Mouse (Mus musculus): ENCODE data around the gene Nol10.
"Not testable (repeated sequence)": the region's sequence is repeated elsewhere in the genome, so short reads cannot be mapped to it uniquely, and the experiment has no call there.

Gene Nol10

DNA sequence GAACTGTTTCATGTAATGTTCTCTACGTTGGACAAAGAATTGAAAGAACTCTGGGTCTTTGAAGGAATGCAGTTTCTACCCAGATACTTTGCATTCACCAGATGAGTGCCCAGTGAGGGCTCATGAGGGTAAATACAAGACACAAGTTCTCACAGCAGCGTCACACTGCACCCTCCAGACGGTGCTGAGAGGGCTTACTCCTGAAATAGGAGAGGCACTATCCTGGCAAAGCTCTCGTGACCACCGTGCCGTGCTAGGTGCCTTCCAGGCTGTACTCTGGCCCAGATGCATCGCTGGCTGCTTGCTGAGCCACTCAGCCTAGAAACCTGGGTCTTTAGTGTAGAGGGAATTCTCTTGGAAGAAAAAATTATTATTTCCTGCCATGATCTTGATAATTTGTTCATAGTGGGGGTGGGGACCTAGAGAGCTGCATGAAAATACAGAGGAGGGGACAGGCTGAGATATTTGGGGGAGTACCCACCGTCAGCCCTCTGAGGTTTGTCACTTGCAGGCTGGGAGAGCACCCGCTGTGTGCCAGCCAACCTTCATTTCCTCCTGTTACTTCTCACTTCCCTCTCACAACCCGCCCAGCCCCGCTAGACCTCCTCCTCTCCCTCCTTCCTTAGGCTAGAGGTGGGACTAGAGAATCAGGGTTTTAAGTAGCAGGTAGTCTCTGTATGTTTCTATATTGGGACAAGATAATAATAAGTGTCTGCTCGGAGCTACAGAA lies 63.7 kb downstream of the Nol10 start:
- no peak for DNase-seq

GRCm38 (mm10) chr12:17414734-17415133 lies 66.5 kb downstream of the Nol10 start:
- no peak for DNase-seq

DNA sequence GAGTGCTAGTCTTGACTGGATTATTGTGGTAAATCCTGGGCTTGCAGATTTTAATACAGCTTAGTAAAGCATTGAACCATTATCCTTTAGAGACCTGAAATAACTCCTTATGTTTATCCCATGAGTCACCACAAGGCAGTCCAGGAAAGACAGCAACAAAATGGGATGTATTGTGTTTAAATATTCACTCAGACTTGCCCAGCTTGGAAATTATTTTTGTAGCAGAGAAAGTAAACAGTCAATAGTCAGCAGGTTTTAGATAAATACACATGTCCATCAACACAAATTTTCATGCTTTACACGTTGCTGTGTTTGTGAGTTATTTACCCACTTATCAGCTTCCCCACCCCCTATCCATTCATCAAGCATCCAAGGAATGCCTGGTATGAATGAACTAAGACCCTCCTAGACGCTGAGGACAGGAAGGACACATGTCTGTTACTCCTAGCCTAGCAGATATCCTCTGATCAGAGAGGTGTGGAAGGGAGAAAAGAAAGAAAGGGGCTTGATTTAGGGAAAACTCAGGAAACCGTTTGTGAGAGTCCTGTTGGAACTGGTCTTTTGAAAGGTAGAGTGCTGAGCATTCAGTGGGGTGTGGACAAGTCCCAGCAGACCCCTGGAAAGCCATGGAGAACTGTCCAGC lies 72.0 kb downstream of the Nol10 start:
- no peak for DNase-seq

GRCm38 (mm10) chr12:17425254-17426169 lies 77.3 kb downstream of the Nol10 start:
- no peak for DNase-seq

GRCm38 (mm10) chr12:17426735-17427134 lies 78.5 kb downstream of the Nol10 start:
- DNase-seq: no peak

- DNase-seq: no peak
These were observed 82.3 kb downstream of the Nol10 start for GRCm38 (mm10) chr12:17430578-17430977.

- DNase-seq: no peak
These were observed 82.9 kb downstream of the Nol10 start for GRCm38 (mm10) chr12:17431166-17431565.

DNA sequence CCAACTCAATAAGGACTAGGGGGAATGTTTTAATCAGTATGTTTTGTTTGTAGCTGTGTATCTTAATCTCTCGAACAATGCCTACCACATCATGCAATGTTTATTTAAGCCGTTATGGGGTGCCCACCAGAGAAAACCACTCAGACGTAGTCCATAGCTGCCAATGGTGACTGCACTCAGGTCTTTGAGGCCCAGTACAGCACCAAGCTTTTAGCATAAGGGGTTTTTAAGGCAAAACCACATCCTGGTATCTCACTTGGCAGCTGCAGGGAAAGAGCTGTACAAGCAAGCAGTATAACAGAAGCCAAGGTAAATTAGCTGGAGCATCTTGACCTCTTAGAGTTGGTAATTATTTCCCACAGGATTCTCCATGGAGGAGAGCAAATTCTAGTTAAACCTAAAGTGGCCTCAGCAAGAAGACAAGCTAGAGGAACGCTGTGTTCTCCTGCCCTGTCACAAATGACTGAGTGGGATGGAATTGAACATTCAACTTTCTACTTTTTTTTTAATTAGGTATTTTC lies 83.6 kb downstream of the Nol10 start:
- no peak for DNase-seq

- DNase-seq: no peak
These were observed 85.5 kb downstream of the Nol10 start for GRCm38 (mm10) chr12:17433712-17434111.

- no peak for DNase-seq
These were observed 88.2 kb downstream of the Nol10 start for GRCm38 (mm10) chr12:17436471-17436870.

GRCm38 (mm10) chr12:17440251-17440651 lies 92.0 kb downstream of the Nol10 start:
- DNase-seq: no peak

GRCm38 (mm10) chr12:17441495-17441894 lies 93.2 kb downstream of the Nol10 start:
- DNase-seq: no peak

DNA sequence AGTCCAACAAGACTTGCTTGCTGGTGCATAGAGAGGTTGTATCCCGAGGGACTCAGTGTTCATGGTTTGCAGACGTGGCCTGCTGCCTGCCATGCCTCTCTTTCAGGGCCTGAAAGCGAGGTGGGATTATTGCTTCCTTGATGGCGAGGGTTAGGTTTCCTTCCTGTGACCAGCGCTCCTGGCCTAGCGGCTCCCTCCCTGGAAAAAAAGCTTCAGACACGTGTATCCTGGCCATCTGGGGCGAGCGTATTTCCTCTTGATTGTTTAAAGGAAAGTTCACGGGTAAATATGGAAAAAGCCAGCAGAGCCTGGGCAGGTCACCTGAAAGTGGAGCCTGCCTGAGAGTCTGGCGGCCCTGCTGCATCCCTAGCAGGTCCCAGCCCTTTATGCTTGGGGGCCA lies 96.1 kb downstream of the Nol10 start:
- DNase-seq: no peak

DNA sequence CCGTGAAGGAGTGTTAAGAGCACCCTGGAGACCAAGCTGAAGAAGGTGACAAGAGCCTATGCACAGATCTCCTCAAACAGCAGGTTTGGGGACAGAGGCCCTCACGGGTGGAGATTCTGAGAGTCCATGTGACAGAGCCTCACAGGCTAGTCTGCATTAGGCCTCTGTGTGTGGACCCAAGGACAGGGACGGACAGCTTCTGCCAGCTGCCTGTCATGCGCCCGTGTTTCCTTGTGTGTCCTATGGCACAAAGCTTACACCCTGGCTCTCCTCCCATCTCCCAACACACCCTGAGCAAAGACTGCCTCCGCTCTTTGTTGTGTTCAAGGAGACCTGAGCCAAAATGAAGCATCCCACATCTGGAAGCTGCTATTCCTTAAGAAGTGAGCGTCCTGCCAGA lies 97.0 kb downstream of the Nol10 start:
- DNase-seq: no peak

- DNase-seq: no peak
These were observed 100.5 kb downstream of the Nol10 start for GRCm38 (mm10) chr12:17448781-17449180.

GRCm38 (mm10) chr12:17449661-17450091 lies 101.4 kb downstream of the Nol10 start:
- DNase-seq: no peak

DNA sequence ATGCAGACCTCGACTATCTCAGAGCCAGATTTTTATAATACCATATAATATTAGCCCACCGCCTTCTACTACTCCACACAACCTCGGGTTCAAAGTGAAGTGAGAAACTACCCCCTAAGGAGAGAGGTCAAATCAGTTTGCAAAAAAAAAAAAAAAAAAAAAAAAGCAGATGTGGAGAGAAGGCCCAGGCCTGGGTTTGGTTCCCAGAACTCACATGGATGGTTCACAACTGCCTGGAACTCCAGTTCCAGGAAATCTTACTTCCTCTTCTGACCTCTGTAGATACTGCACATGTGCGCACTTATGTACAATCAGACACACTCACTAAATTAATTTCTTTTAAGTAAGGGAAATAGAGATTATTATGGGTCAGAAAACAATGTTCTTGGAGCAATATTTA lies 102.2 kb downstream of the Nol10 start:
- DNase-seq: no peak

GRCm38 (mm10) chr12:17450908-17451307 lies 102.7 kb downstream of the Nol10 start:
- no peak for DNase-seq

DNA sequence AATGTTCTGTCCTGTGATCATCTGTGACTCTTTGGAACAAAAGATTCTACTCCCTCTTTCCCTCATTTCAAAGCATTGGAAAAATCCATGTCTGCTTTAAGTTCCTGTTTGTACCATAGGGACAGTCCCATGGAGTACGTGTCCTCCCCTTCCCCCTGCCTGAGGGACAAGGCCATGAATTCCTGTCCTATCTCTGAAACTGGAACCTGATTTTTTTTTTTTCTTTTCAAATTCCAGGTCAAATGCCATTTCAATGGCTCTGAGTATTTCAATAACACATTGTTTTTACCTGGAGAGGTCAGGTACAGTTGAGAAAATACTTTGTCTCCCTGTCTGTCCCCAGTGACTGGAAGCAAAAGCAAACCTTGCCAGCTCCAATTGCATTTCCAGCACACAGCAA lies 104.0 kb downstream of the Nol10 start:
- no peak for DNase-seq

DNA sequence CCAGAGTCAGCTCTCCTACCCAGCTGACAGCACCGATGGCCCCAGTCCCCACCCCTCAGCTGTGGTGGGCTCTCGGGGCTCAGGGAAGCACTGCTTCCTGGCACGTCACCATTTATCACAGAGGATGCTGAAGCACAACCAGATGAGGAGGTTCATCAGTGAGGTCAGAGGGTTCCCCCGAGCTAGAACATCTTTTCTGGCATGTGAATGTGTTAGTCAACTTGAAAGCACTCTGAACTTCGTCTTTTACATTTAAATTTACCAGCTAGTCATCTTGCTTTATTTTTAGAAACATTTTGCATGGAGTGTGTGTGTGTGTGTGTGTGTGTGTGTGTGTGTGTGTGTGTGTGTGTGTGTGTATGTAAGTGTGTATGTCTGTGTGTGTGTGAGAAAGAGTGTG lies 105.7 kb downstream of the Nol10 start:
- DNase-seq: no peak

GRCm38 (mm10) chr12:17455096-17455495 lies 106.8 kb downstream of the Nol10 start:
- DNase-seq: no peak

GRCm38 (mm10) chr12:17459223-17459622 lies 111.0 kb downstream of the Nol10 start:
- not testable (repeated sequence) for DNase-seq

- DNase-seq: no peak
These were observed 115.4 kb downstream of the Nol10 start for GRCm38 (mm10) chr12:17463706-17464105.

Measured in cerebellum, adult 11 months (tissue).